In genomic region chr15:86239801-86240200, GRCm38 (mm10) we compare ENCODE assay signal across 9 mouse cellular contexts. TPM values are rescaled to one million over a fixed set of nuclear protein-coding genes. Genes with fewer than 3 reads are reported as not detected.
DNase-seq lines count a peak whose midpoint lies in the region; ATAC-seq and TF ChIP-seq lines count a peak whose summit lies in the region.
"Had no signal": no experiment of that assay in that cellular context is flagged by ENCODE, and none has a peak within 500 bp of the region (broad histone marks: within the 10 kb centered on the region; RNA-seq: fewer than 3 reads in every experiment).

No protein-coding gene starts in this region.

- H3K36me3 ChIP-seq in forebrain, embryonic 16.5 days (ENCODE audit: control insufficient read depth, insufficient read depth) = no peaks in the 10 kb centered on the region; the same call in none of the 2 replicates
- H3K36me3 ChIP-seq in hindbrain, embryonic 14.5 days (replicated peaks; ENCODE audit: control insufficient read depth, insufficient read depth) = 0 out of 2 replicates have a peak, but pooled peaks cover 10% of the 10 kb centered on the region
- H3K36me3 ChIP-seq in spleen, adult 2 months (ENCODE audit: control insufficient read depth, insufficient read depth, low read length) = peaks cover 7% of the 10 kb centered on the region

- WGBS in forebrain, embryonic 16.5 days = 29% methylated on average over 10 of the region's 10 CpGs
- 35% methylated on average over 10 of the region's 10 CpGs for WGBS in hindbrain, embryonic 14.5 days
- 63% methylated on average over 10 of the region's 10 CpGs for WGBS in spleen, adult 2 months

- H3K27ac ChIP-seq in forebrain, embryonic 16.5 days (ENCODE audit: low read length) = no peak overlapping the region
- no peak overlapping the region for H3K27ac ChIP-seq in hindbrain, embryonic 14.5 days
- H3K27ac ChIP-seq in spleen, adult 2 months (ENCODE audit: insufficient read depth, low read length) = no peak overlapping the region
- H3K27ac ChIP-seq: heart, embryonic 13.5 days had no signal

- H3K9me3 ChIP-seq in forebrain, embryonic 16.5 days (ENCODE audit: control insufficient read depth, low read length) = no peaks in the 10 kb centered on the region
- no peaks in the 10 kb centered on the region for H3K9me3 ChIP-seq in hindbrain, embryonic 14.5 days (ENCODE audit: control insufficient read depth, low read length)
- H3K9me3 ChIP-seq: heart, embryonic 13.5 days had no signal

- no peak for TF ChIP-seq POLR2A in brain, embryonic 14.5 days (IDR thresholded peaks at IDR 0.05; ENCODE audit: borderline replicate concordance, extremely low read depth, insufficient read depth, insufficient read length, poor library complexity, severe bottlenecking)
- no peak for TF ChIP-seq POLR2A in spleen, adult 2 months (IDR thresholded peaks at IDR 0.05; ENCODE audit: low read depth, low read length)

- TF ChIP-seq CTCF in brain, embryonic 14.5 days (IDR thresholded peaks at IDR 0.05; ENCODE audit: borderline replicate concordance, extremely low read depth, insufficient read depth, insufficient read length) = peak; percentile 93
- TF ChIP-seq CTCF in spleen, adult 2 months (IDR thresholded peaks at IDR 0.05; ENCODE audit: extremely low read depth, insufficient read depth, insufficient read length, insufficient replicate concordance) = peak; percentile 78

- H3K27me3 ChIP-seq in forebrain, embryonic 16.5 days (replicated peaks; ENCODE audit: control insufficient read depth, insufficient read depth, low read length) = no peaks in the 10 kb centered on the region
- no peaks in the 10 kb centered on the region for H3K27me3 ChIP-seq in hindbrain, embryonic 14.5 days (ENCODE audit: control insufficient read depth, insufficient read depth, low read length)
- H3K27me3 ChIP-seq in spleen, adult 2 months (ENCODE audit: control insufficient read depth, insufficient read depth, low read length) = no peaks in the 10 kb centered on the region
- H3K27me3 ChIP-seq: heart, embryonic 13.5 days had no signal

- no peaks in the 10 kb centered on the region for H3K4me1 ChIP-seq in forebrain, embryonic 16.5 days (replicated peaks; ENCODE audit: control insufficient read depth, insufficient read depth, low read length)
- no peaks in the 10 kb centered on the region for H3K4me1 ChIP-seq in hindbrain, embryonic 14.5 days (replicated peaks; ENCODE audit: control insufficient read depth, insufficient read depth, low read length)
- H3K4me1 ChIP-seq in spleen, adult 2 months (ENCODE audit: control insufficient read depth, insufficient read depth, insufficient read length) = 0 out of 2 replicates have a peak, but pooled peaks cover 2% of the 10 kb centered on the region
- H3K4me1 ChIP-seq: heart, embryonic 13.5 days had no signal

- H3K4me3 ChIP-seq in forebrain, embryonic 16.5 days (replicated peaks; ENCODE audit: low read length) = no peak overlapping the region
- H3K4me3 ChIP-seq in hindbrain, embryonic 14.5 days (replicated peaks; ENCODE audit: low read length) = no peak overlapping the region
- no peak overlapping the region for H3K4me3 ChIP-seq in spleen, adult 2 months (ENCODE audit: extremely low read depth, insufficient read depth, insufficient read length)
- H3K4me3 ChIP-seq: heart, embryonic 13.5 days had no signal

- no peak overlapping the region for H3K4me2 ChIP-seq in forebrain, embryonic 16.5 days (ENCODE audit: low read length)
- H3K4me2 ChIP-seq in hindbrain, embryonic 14.5 days (replicated peaks) = no peak overlapping the region
- H3K4me2 ChIP-seq: heart, embryonic 13.5 days had no signal

- peak; percentile 69 for DNase-seq in 3T3-L1 (ENCODE audit: low read depth, low spot score)
- peak; percentile 54 to 59 for DNase-seq in B cell, adult 2 months
- DNase-seq in brain, embryonic 14.5 days (ENCODE audit: low read depth) = peak; percentile 70
- peak; percentile 68 for DNase-seq in hindbrain, embryonic 14.5 days (ENCODE audit: low spot score)
- peak; percentile 71 for DNase-seq in lung, postnatal 10 days
- DNase-seq in spleen, adult 2 months (ENCODE audit: low read depth in 1 of 2, low spot score in 2 of 2) = peak in 1 of 2 experiments; percentile 41
- DNase-seq in layer of hippocampus, adult 9-10 months (ENCODE audit: low spot score) = no peak

- ATAC-seq in forebrain, embryonic 16.5 days = 0 out of 2 replicates have a peak, but pooled peaks have one; percentile 28
- no peak for ATAC-seq in hindbrain, embryonic 14.5 days (ENCODE audit: low FRiP score)

- no peak overlapping the region for H3K9ac ChIP-seq in forebrain, embryonic 16.5 days (replicated peaks; ENCODE audit: low read depth, low read length)
- no peak overlapping the region for H3K9ac ChIP-seq in hindbrain, embryonic 14.5 days
- H3K9ac ChIP-seq: heart, embryonic 13.5 days had no signal

RNA-seq across cellular contexts. Expression of gene Tbc1d22a, which starts 25.5 kb away (rescaled TPM):
- 16.8 and 21.8 TPM in 2 replicates for polyA plus RNA-seq in brain, embryonic 14.5 days (2012; rRNA removed)
- 11.6 and 13.4 TPM in 2 replicates for polyA plus RNA-seq in forebrain, embryonic 16.5 days (2015; fragmentation: Nextera tagmentation; extraction: Ambion mirVana)
- polyA plus RNA-seq in hindbrain, embryonic 14.5 days (2014; fragmentation: Nextera tagmentation; extraction: Ambion mirVana) = 9.9 and 10.7 TPM in 2 replicates
- 28.1 and 32.3 TPM in 2 replicates for polyA plus RNA-seq in spleen, adult 2 months (2012; rRNA removed)

RNA-seq across cellular contexts. Expression of gene Cerk, which starts 53.9 kb away (rescaled TPM):
- 27.3 and 32.0 TPM in 2 replicates for polyA plus RNA-seq in brain, embryonic 14.5 days (2012; rRNA removed)
- 23.4 and 23.8 TPM in 2 replicates for polyA plus RNA-seq in forebrain, embryonic 16.5 days (2015; fragmentation: Nextera tagmentation; extraction: Ambion mirVana)
- 28.3 and 31.1 TPM in 2 replicates for polyA plus RNA-seq in hindbrain, embryonic 14.5 days (2014; fragmentation: Nextera tagmentation; extraction: Ambion mirVana)
- polyA plus RNA-seq in spleen, adult 2 months (2012; rRNA removed) = 64.4 and 82.8 TPM in 2 replicates
